Mouse (Mus musculus) hindbrain, embryonic 11.5 days (tissue): ENCODE measurements around the gene Smbd1. TPM values are rescaled to one million over a fixed set of nuclear protein-coding genes. Genes with fewer than 3 reads are reported as not detected.

Source experiments
- ATAC-seq: fragments of 200-750 bp; cut with Nextera tagmentation; 2 replicates; pipeline ENCODE4 v1.8.0; 2017; ENCODE audit warnings: mild to moderate bottlenecking, moderate TSS enrichment, moderate library complexity; ENCODE audit not compliant: low FRiP score
- DNase-seq: peaks from one replicate; pipeline ENCODE4 v3.0.0-alpha.2; 2015; ENCODE audit warnings: low spot score
- H3K27ac ChIP-seq: fragments of 300-500 bp; sonication (generic); 2 replicates; pipeline ENCODE4 v1.5.1; 2014; ENCODE audit warnings: mild to moderate bottlenecking, low read depth, low read length
- H3K27me3 ChIP-seq: fragments of 300-500 bp; sonication (generic); 2 replicates; pipeline ENCODE4 v1.6.1; 2014; ENCODE audit warnings: mild to moderate bottlenecking, low read length, moderate library complexity, mixed read lengths; ENCODE audit not compliant: control insufficient read depth, insufficient read depth
- H3K36me3 ChIP-seq: fragments of 300-500 bp; sonication (generic); 2 replicates; pipeline ENCODE4 v1.6.1; 2014; ENCODE audit warnings: mild to moderate bottlenecking, low read length, moderate library complexity, mixed read lengths; ENCODE audit not compliant: control insufficient read depth, insufficient read depth
- H3K4me1 ChIP-seq: fragments of 300-500 bp; sonication (generic); replicated peaks from 2 replicates; pipeline ENCODE4 v1.6.1; 2014; ENCODE audit warnings: low read length, mixed read lengths; ENCODE audit not compliant: control insufficient read depth, insufficient read depth
- H3K4me2 ChIP-seq: fragments of 300-500 bp; sonication (generic); replicated peaks from 2 replicates; pipeline ENCODE4 v1.6.1; 2014; ENCODE audit warnings: mild to moderate bottlenecking, low read depth, low read length
- H3K4me3 ChIP-seq: fragments of 300-500 bp; sonication (generic); 2 replicates; pipeline ENCODE4 v1.5.1; 2014; ENCODE audit warnings: low read depth, low read length
- H3K9ac ChIP-seq: fragments of 300-500 bp; sonication (generic); 2 replicates; pipeline ENCODE4 v1.6.1; 2014; ENCODE audit warnings: low read depth, low read length
- H3K9me3 ChIP-seq: fragments of 300-500 bp; sonication (generic); 2 replicates; pipeline ENCODE4 v1.6.1; 2016; ENCODE audit warnings: low read length; ENCODE audit not compliant: control insufficient read depth
- WGBS: fragments of 180-500 bp; shearing (Covaris S2); extraction: QIAGEN DNeasy Blood & Tissue Kit; methylation state at CpG from one replicate; pipeline ENCODE4 v1.1.7; 2014; 5-methylcytosine and 5-hydroxymethylcytosine counted together
- polyA plus RNA-seq: library from polyadenylated mRNA; unstranded; fragments of >200 nt; fragmentation: Nextera tagmentation; extraction: Ambion mirVana; gene quantifications from 2 replicates; pipeline ENCODE4 v1.2.1, GENCODE M21; 2014

Smbd1 gene
- polyA plus RNA-seq = not detected in 2 replicates

GRCm38 (mm10) chr16:32810321-32810720 lies at the start of gene Smbd1:
TSS of gene Smbd1 (minus strand) at chr16:32810477.
- 93% methylated on average over 4 of the region's 4 CpGs for WGBS
- H3K36me3 ChIP-seq = no peaks in the 10 kb centered on the region
- no peak within 1 kb of the TSS for H3K9ac ChIP-seq
- no peak within 1 kb of the TSS for H3K4me2 ChIP-seq
- no peak for DNase-seq
- no peaks in the 10 kb centered on the region for H3K4me1 ChIP-seq
- no peak within 1 kb of the TSS for H3K4me3 ChIP-seq
- H3K27ac ChIP-seq = no peak within 1 kb of the TSS
- no peaks in the 10 kb centered on the region; the same call in 1 of the 2 replicates for H3K27me3 ChIP-seq
- H3K9me3 ChIP-seq = no peaks in the 10 kb centered on the region
- no peak for ATAC-seq

GRCm38 (mm10) chr16:32858771-32859636 lies 48.7 kb upstream of the Smbd1 start:
- WGBS = 83% methylated on average over 12 of the region's 12 CpGs
- H3K9ac ChIP-seq = no peak overlapping the region
- no peaks in the 10 kb centered on the region for H3K4me1 ChIP-seq
- ATAC-seq = no peak
- no peak overlapping the region for H3K4me2 ChIP-seq
- no peaks in the 10 kb centered on the region for H3K36me3 ChIP-seq
- no peaks in the 10 kb centered on the region for H3K9me3 ChIP-seq
- no peak overlapping the region for H3K4me3 ChIP-seq
- no peak overlapping the region for H3K27ac ChIP-seq
- H3K27me3 ChIP-seq = no peaks in the 10 kb centered on the region
- DNase-seq = no peak

- ATAC-seq (no peak), DNase-seq (no peak)
- H3K9ac ChIP-seq = no peak overlapping the region
- H3K4me2 ChIP-seq = no peak overlapping the region
- H3K4me3 ChIP-seq = no peak overlapping the region
- H3K27ac ChIP-seq = no peak overlapping the region
- H3K4me1 ChIP-seq = no peaks in the 10 kb centered on the region
- 82% methylated on average over 4 of the region's 4 CpGs for WGBS
- H3K9me3 ChIP-seq = no peaks in the 10 kb centered on the region
- no peaks in the 10 kb centered on the region for H3K27me3 ChIP-seq
- H3K36me3 ChIP-seq = no peaks in the 10 kb centered on the region
Measured at GRCm38 (mm10) chr16:32858356-32858755, 48.1 kb upstream of the Smbd1 start.

GRCm38 (mm10) chr16:32856751-32857150 lies 46.5 kb upstream of the Smbd1 start:
- H3K9me3 ChIP-seq = no peaks in the 10 kb centered on the region
- no peaks in the 10 kb centered on the region for H3K36me3 ChIP-seq
- no peaks in the 10 kb centered on the region for H3K27me3 ChIP-seq
- no peak overlapping the region for H3K4me2 ChIP-seq
- ATAC-seq (no peak), DNase-seq (no peak)
- H3K27ac ChIP-seq = no peak overlapping the region
- H3K9ac ChIP-seq = no peak overlapping the region
- WGBS = 86% methylated on average over 3 of the region's 3 CpGs
- H3K4me1 ChIP-seq = no peaks in the 10 kb centered on the region
- no peak overlapping the region for H3K4me3 ChIP-seq

GRCm38 (mm10) chr16:32854050-32854571 lies 43.8 kb upstream of the Smbd1 start:
- DNase-seq (no peak), ATAC-seq (no peak)
- H3K4me1 ChIP-seq = no peaks in the 10 kb centered on the region
- H3K36me3 ChIP-seq = no peaks in the 10 kb centered on the region
- H3K4me2 ChIP-seq = no peak overlapping the region
- no peaks in the 10 kb centered on the region for H3K9me3 ChIP-seq
- H3K27ac ChIP-seq = no peak overlapping the region
- no peak overlapping the region for H3K9ac ChIP-seq
- H3K4me3 ChIP-seq = no peak overlapping the region
- 88% methylated on average over 2 of the region's 2 CpGs for WGBS
- no peaks in the 10 kb centered on the region for H3K27me3 ChIP-seq

GRCm38 (mm10) chr16:32853492-32854049 lies 43.3 kb upstream of the Smbd1 start:
- H3K27me3 ChIP-seq = no peaks in the 10 kb centered on the region
- DNase-seq (no peak), ATAC-seq (no peak)
- no peak overlapping the region for H3K27ac ChIP-seq
- H3K4me2 ChIP-seq = no peak overlapping the region
- no peak overlapping the region for H3K9ac ChIP-seq
- H3K36me3 ChIP-seq = no peaks in the 10 kb centered on the region
- H3K4me1 ChIP-seq = no peaks in the 10 kb centered on the region
- no peaks in the 10 kb centered on the region for H3K9me3 ChIP-seq
- 82% methylated on average over 13 of the region's 13 CpGs for WGBS
- no peak overlapping the region for H3K4me3 ChIP-seq

GRCm38 (mm10) chr16:32849042-32849830 lies 39.0 kb upstream of the Smbd1 start:
- H3K4me2 ChIP-seq = no peak overlapping the region
- no peaks in the 10 kb centered on the region for H3K27me3 ChIP-seq
- 0 out of 2 replicates have a peak, but pooled peaks cover 2% of the 10 kb centered on the region for H3K36me3 ChIP-seq
- no peak overlapping the region for H3K4me3 ChIP-seq
- H3K9me3 ChIP-seq = no peaks in the 10 kb centered on the region
- H3K4me1 ChIP-seq = no peaks in the 10 kb centered on the region
- H3K27ac ChIP-seq = no peak overlapping the region
- WGBS = 96% methylated on average over 11 of the region's 11 CpGs
- H3K9ac ChIP-seq = no peak overlapping the region
- DNase-seq (no peak), ATAC-seq (no peak)

- H3K27me3 ChIP-seq = no peaks in the 10 kb centered on the region
- no peak overlapping the region for H3K4me3 ChIP-seq
- no peaks in the 10 kb centered on the region for H3K9me3 ChIP-seq
- 93% methylated on average over 11 of the region's 11 CpGs for WGBS
- H3K4me1 ChIP-seq = no peaks in the 10 kb centered on the region
- no peak overlapping the region for H3K9ac ChIP-seq
- no peak for DNase-seq
- no peak overlapping the region for H3K27ac ChIP-seq
- no peak overlapping the region for H3K4me2 ChIP-seq
- 0 out of 2 replicates have a peak, but pooled peaks cover 2% of the 10 kb centered on the region for H3K36me3 ChIP-seq
- no peak for ATAC-seq
Measured at GRCm38 (mm10) chr16:32847103-32847502, 36.8 kb upstream of the Smbd1 start.
